Mouse (Mus musculus): Measurements from ENCODE around the gene Itch. TPM values are rescaled to one million over a fixed set of nuclear protein-coding genes. Genes with fewer than 3 reads are reported as not detected.
A peak's percentile ranks its signal among the peaks of the same experiment; 100 is the strongest.

The Itch gene
- polyA plus RNA-seq, 1 experiment from 2014 or later, result 18.4 TPM

DNA sequence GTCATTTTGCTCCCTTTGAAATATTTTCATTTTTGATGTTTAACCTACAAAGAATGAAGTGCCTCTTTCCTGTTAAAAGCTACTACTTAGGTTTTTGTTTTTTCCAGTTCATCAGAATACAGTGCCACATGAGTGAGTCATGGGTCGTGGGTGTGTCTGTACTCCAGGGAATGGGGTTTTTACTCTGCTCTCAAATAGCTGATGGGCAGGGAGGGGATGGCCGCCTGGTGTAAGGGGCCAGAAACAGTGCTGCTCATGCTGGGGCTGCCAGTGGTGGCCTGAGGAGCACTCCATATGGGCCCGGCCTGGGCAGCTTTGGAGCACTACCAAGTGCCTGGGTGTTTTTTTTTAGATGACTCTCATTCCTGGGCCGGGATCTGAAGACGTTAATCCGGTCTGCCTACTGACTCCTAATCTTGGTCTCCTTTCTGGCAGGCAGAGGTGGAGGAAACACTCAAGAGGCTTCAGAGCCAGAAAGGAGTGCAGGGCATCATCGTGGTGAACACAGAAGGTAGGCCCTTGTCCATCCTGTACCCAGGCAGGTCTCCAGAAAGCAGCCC, 109.1 kb downstream of the Itch start:
- Histone ChIP-seq H3K4me3 (ENCODE audit: low read depth, low read length) (no peak overlapping the region), H3K9me3 (ENCODE audit: control insufficient read depth, low read length) (no peaks in the 10 kb centered on the region), H3K27ac (replicated peaks) (peak overlapping the region; percentile 58), H3K36me3 (ENCODE audit: control insufficient read depth, insufficient read depth, low read length) (peaks cover 15% of the 10 kb centered on the region; the same call in 1 of the 2 replicates), H3K4me1 (replicated peaks; ENCODE audit: control insufficient read depth, insufficient read depth) (peaks cover 5% of the 10 kb centered on the region), H3K9ac (ENCODE audit: low read length) (no peak overlapping the region), H3K4me2 (replicated peaks; ENCODE audit: low read depth) (no peak overlapping the region), H3K27me3 (ENCODE audit: control insufficient read depth, insufficient read depth, low read length) (no peaks in the 10 kb centered on the region)
- 62% methylated on average over 7 of the region's 7 CpGs for WGBS
- TF ChIP-seq CTCF (IDR thresholded peaks at IDR 0.05; ENCODE audit: low read depth), result no peak
- TF ChIP-seq EP300 (optimal IDR thresholded peaks at IDR 0.05), result no peak
- ATAC-seq (ENCODE audit: low FRiP score, low TSS enrichment), result no peak; the same call in 1 of the 2 replicates
- DNase-seq (ENCODE audit: low spot score), result peak; percentile 20

DNA sequence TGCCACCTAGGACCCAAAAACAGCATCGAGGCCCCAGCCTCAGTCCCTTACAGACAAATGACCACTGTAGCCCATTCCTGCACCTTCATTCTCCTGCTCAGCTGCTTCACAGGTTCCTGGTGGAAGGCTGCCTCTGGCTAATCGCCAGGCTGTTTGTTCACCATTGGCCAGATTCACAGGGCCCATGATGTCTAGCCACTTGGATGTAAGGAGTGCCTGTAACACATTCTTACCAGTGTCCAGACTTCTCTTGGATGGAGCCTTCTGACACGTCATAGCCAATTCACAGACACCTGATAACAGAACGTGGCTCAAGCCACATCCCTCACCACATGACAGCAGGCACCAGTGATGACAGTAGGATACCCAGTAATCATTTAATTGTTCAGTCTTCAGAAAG, 112.9 kb downstream of the Itch start:
- TF ChIP-seq CTCF (IDR thresholded peaks at IDR 0.05; ENCODE audit: low read depth) (no peak), EP300 (optimal IDR thresholded peaks at IDR 0.05) (no peak)
- Histone ChIP-seq H3K36me3 (ENCODE audit: control insufficient read depth, insufficient read depth, low read length) (peaks cover 41% of the 10 kb centered on the region), H3K27me3 (ENCODE audit: control insufficient read depth, insufficient read depth, low read length) (no peaks in the 10 kb centered on the region), H3K9me3 (ENCODE audit: control insufficient read depth, low read length) (no peaks in the 10 kb centered on the region), H3K27ac (replicated peaks) (no peak overlapping the region), H3K4me2 (replicated peaks; ENCODE audit: low read depth) (no peak overlapping the region), H3K4me3 (ENCODE audit: low read depth, low read length) (no peak overlapping the region), H3K9ac (ENCODE audit: low read length) (no peak overlapping the region), H3K4me1 (replicated peaks; ENCODE audit: control insufficient read depth, insufficient read depth) (no peaks in the 10 kb centered on the region)
- WGBS, result 95% methylated on average over 4 of the region's 4 CpGs
- ATAC-seq (ENCODE audit: low FRiP score, low TSS enrichment) (no peak), DNase-seq (ENCODE audit: low spot score) (no peak)

DNA sequence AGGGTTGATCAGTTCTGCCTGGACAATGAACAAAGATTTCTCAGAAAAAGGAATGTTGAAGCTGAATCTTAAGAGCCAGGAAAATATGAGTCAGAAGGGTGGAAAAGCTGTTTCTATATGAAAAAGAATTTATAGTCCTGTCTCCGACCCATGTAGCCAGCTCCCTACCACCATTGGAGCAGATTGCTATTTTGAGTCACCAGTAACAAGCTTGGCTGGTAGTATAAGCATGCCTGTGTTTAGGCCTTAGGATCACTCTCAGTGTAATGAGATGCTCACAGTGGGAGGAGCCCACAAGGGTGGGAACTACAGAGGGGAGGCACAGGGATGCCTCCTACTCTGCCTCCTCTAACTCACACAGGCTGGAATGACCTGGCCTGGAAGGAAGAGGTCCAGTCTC, 114.9 kb downstream of the Itch start:
- Histone ChIP-seq H3K36me3 (ENCODE audit: control insufficient read depth, insufficient read depth, low read length) (peaks cover 37% of the 10 kb centered on the region), H3K9me3 (ENCODE audit: control insufficient read depth, low read length) (no peaks in the 10 kb centered on the region), H3K4me2 (replicated peaks; ENCODE audit: low read depth) (no peak overlapping the region), H3K27ac (replicated peaks) (no peak overlapping the region), H3K4me1 (replicated peaks; ENCODE audit: control insufficient read depth, insufficient read depth) (no peaks in the 10 kb centered on the region), H3K9ac (ENCODE audit: low read length) (no peak overlapping the region), H3K27me3 (ENCODE audit: control insufficient read depth, insufficient read depth, low read length) (no peaks in the 10 kb centered on the region), H3K4me3 (ENCODE audit: low read depth, low read length) (no peak overlapping the region)
- 67% methylated on average over 1 of the region's 1 CpGs for WGBS
- DNase-seq (ENCODE audit: low spot score) (no peak), ATAC-seq (ENCODE audit: low FRiP score, low TSS enrichment) (peak; percentile 40; the same call in 1 of the 2 replicates)
- TF ChIP-seq CTCF (IDR thresholded peaks at IDR 0.05; ENCODE audit: low read depth) (no peak), EP300 (optimal IDR thresholded peaks at IDR 0.05) (no peak)

DNA sequence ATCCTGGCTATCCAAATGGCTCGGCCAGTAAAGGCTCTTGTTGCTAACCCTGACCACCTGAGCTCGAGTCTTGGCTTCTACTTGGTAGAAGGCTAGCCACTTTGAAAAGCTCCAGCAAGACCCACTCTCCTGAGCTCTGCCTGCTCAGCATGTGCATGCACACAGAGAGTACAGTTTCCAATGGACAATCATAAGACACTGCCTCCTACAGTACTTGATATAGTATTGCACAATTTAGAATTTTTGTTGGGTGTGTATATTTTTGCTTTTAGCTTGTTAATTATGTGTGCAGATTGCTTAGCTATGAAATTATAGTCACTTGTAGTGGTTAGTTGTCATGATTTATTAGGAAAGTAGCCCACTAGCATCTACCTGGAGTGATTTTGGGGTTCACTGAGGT, 115.4 kb downstream of the Itch start:
- peak; percentile 37 for TF ChIP-seq CTCF (IDR thresholded peaks at IDR 0.05; ENCODE audit: low read depth)
- TF ChIP-seq EP300 (optimal IDR thresholded peaks at IDR 0.05), result no peak
- Histone ChIP-seq H3K36me3 (ENCODE audit: control insufficient read depth, insufficient read depth, low read length) (peaks cover 37% of the 10 kb centered on the region), H3K27ac (replicated peaks) (no peak overlapping the region), H3K9me3 (ENCODE audit: control insufficient read depth, low read length) (no peaks in the 10 kb centered on the region), H3K9ac (ENCODE audit: low read length) (no peak overlapping the region), H3K4me1 (replicated peaks; ENCODE audit: control insufficient read depth, insufficient read depth) (no peaks in the 10 kb centered on the region), H3K27me3 (ENCODE audit: control insufficient read depth, insufficient read depth, low read length) (no peaks in the 10 kb centered on the region), H3K4me3 (ENCODE audit: low read depth, low read length) (no peak overlapping the region), H3K4me2 (replicated peaks; ENCODE audit: low read depth) (no peak overlapping the region)
- WGBS, result 88% methylated on average over 2 of the region's 2 CpGs
- ATAC-seq (ENCODE audit: low FRiP score, low TSS enrichment) (no peak), DNase-seq (ENCODE audit: low spot score) (no peak)

DNA sequence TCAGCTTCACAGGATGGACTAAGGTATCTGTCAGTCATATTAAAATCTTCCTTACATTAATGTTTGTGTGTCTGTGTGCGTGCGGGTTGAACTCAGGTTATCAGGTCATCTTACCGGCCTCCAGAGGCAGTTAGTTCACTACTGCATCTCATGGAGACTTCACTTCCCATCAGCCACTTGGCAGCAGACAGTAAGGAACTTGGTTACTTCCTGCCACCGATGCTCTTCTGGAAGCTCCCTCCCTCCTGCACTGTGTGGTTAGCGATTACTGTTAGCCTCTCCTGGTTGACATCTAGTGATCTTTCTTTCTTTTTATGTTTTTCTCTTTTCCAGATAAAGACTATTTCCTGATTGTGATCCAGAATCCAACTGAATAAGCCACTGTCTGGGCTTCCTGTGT, 116.3 kb downstream of the Itch start:
- no peaks in the 10 kb centered on the region for H3K27me3 ChIP-seq (ENCODE audit: control insufficient read depth, insufficient read depth, low read length)
- no peak overlapping the region for H3K27ac ChIP-seq (replicated peaks)
- DNase-seq (ENCODE audit: low spot score) (no peak), ATAC-seq (ENCODE audit: low FRiP score, low TSS enrichment) (no peak)
- H3K9me3 ChIP-seq (ENCODE audit: control insufficient read depth, low read length), result no peaks in the 10 kb centered on the region
- H3K4me1 ChIP-seq (replicated peaks; ENCODE audit: control insufficient read depth, insufficient read depth), result no peaks in the 10 kb centered on the region
- no peak for TF ChIP-seq EP300 (optimal IDR thresholded peaks at IDR 0.05)
- TF ChIP-seq CTCF (IDR thresholded peaks at IDR 0.05; ENCODE audit: low read depth), result no peak
- H3K4me3 ChIP-seq (ENCODE audit: low read depth, low read length), result no peak overlapping the region
- no peak overlapping the region for H3K4me2 ChIP-seq (replicated peaks; ENCODE audit: low read depth)
- no peak overlapping the region for H3K9ac ChIP-seq (ENCODE audit: low read length)
- WGBS, result 86% methylated on average over 5 of the region's 5 CpGs
- H3K36me3 ChIP-seq (ENCODE audit: control insufficient read depth, insufficient read depth, low read length), result peaks cover 34% of the 10 kb centered on the region

DNA sequence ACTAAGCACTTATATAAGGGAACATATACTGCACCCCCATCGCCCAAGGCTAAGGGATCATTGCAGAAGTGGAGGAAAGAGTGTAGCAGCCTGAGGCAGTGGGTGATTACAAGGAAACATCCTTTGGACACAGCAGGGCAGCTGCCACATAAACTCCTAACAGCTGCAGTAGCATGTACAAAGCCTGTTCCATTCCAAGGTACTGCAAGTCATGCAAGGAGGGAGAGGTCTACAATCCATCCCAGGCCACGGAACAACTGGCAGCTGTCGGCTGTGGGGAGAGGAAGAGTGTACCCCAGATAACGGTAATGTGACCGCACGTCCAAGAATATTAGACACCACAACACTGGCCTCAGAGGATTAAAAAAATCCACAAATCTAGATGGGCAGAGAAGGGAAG, 132.2 kb downstream of the Itch start:
- Histone ChIP-seq H3K27ac (replicated peaks) (no peak overlapping the region), H3K4me3 (ENCODE audit: low read depth, low read length) (no peak overlapping the region), H3K4me2 (replicated peaks; ENCODE audit: low read depth) (no peak overlapping the region), H3K9me3 (ENCODE audit: control insufficient read depth, low read length) (no peaks in the 10 kb centered on the region), H3K9ac (ENCODE audit: low read length) (no peak overlapping the region), H3K27me3 (ENCODE audit: control insufficient read depth, insufficient read depth, low read length) (no peaks in the 10 kb centered on the region), H3K36me3 (ENCODE audit: control insufficient read depth, insufficient read depth, low read length) (no peaks in the 10 kb centered on the region; the same call in 1 of the 2 replicates), H3K4me1 (replicated peaks; ENCODE audit: control insufficient read depth, insufficient read depth) (no peaks in the 10 kb centered on the region)
- no peak for DNase-seq (ENCODE audit: low spot score)
- ATAC-seq (ENCODE audit: low FRiP score, low TSS enrichment), result no peak
- 91% methylated on average over 6 of the region's 6 CpGs for WGBS
- no peak for TF ChIP-seq CTCF (IDR thresholded peaks at IDR 0.05; ENCODE audit: low read depth)
- TF ChIP-seq EP300 (optimal IDR thresholded peaks at IDR 0.05), result no peak

All from stomach, postnatal 0 days (tissue).